Mouse (Mus musculus): ENCODE data around the gene Tbc1d4.

The Tbc1d4 gene

GRCm38 (mm10) chr14:101530455-101530854 is 78.5 kb downstream of the Tbc1d4 start:
- no peak for DNase-seq (ENCODE audit: low spot score in 2 of 2)

- DNase-seq (ENCODE audit: low spot score in 2 of 2) = no peak
Observed at GRCm38 (mm10) chr14:101529194-101529593, 79.8 kb downstream of the Tbc1d4 start.

GRCm38 (mm10) chr14:101527420-101527996 is 81.5 kb downstream of the Tbc1d4 start:
- no peak for DNase-seq (ENCODE audit: low spot score in 2 of 2)

- DNase-seq (ENCODE audit: low spot score in 2 of 2) = no peak
Observed at GRCm38 (mm10) chr14:101526478-101526877, 82.5 kb downstream of the Tbc1d4 start.

GRCm38 (mm10) chr14:101519964-101520363 is 89.0 kb downstream of the Tbc1d4 start:
- DNase-seq (ENCODE audit: low spot score in 2 of 2) = no peak

GRCm38 (mm10) chr14:101518259-101518658 is 90.7 kb downstream of the Tbc1d4 start:
- no peak for DNase-seq (ENCODE audit: low spot score in 2 of 2)

- DNase-seq (ENCODE audit: low spot score in 2 of 2) = no peak
Observed at GRCm38 (mm10) chr14:101517801-101518200, 91.2 kb downstream of the Tbc1d4 start.

GRCm38 (mm10) chr14:101517341-101517740 is 91.7 kb downstream of the Tbc1d4 start:
- no peak for DNase-seq (ENCODE audit: low spot score in 2 of 2)

GRCm38 (mm10) chr14:101516864-101517263 is 92.1 kb downstream of the Tbc1d4 start:
- no peak for DNase-seq (ENCODE audit: low spot score in 2 of 2)

GRCm38 (mm10) chr14:101516031-101516430 is 93.0 kb downstream of the Tbc1d4 start:
- DNase-seq (ENCODE audit: low spot score in 2 of 2) = no peak

- no peak for DNase-seq (ENCODE audit: low spot score in 2 of 2)
Observed at GRCm38 (mm10) chr14:101515271-101515670, 93.7 kb downstream of the Tbc1d4 start.

GRCm38 (mm10) chr14:101514557-101514971 is 94.4 kb downstream of the Tbc1d4 start:
- no peak for DNase-seq (ENCODE audit: low spot score in 2 of 2)

- DNase-seq (ENCODE audit: low spot score in 2 of 2) = no peak
Observed at GRCm38 (mm10) chr14:101513163-101513562, 95.8 kb downstream of the Tbc1d4 start.

- DNase-seq (ENCODE audit: low spot score in 2 of 2) = no peak
Observed at GRCm38 (mm10) chr14:101511410-101511809, 97.6 kb downstream of the Tbc1d4 start.

- no peak for DNase-seq (ENCODE audit: low spot score in 2 of 2)
Observed at GRCm38 (mm10) chr14:101510540-101511313, 98.3 kb downstream of the Tbc1d4 start.

GRCm38 (mm10) chr14:101509759-101510158 is 99.2 kb downstream of the Tbc1d4 start:
- no peak for DNase-seq (ENCODE audit: low spot score in 2 of 2)

- DNase-seq (ENCODE audit: low spot score in 2 of 2) = no peak
Observed at GRCm38 (mm10) chr14:101507956-101508355, 101.0 kb downstream of the Tbc1d4 start.

- DNase-seq (ENCODE audit: low spot score in 2 of 2) = no peak
Observed at GRCm38 (mm10) chr14:101507146-101507545, 101.8 kb downstream of the Tbc1d4 start.

GRCm38 (mm10) chr14:101505805-101506204 is 103.2 kb downstream of the Tbc1d4 start:
- DNase-seq (ENCODE audit: low spot score in 2 of 2) = no peak

- DNase-seq (ENCODE audit: low spot score in 2 of 2) = no peak
Observed at GRCm38 (mm10) chr14:101504473-101505200, 104.4 kb downstream of the Tbc1d4 start.

GRCm38 (mm10) chr14:101503168-101503961 is 105.6 kb downstream of the Tbc1d4 start:
- no peak for DNase-seq (ENCODE audit: low spot score in 2 of 2)

- DNase-seq (ENCODE audit: low spot score in 2 of 2) = no peak
Observed at GRCm38 (mm10) chr14:101501868-101502267, 107.1 kb downstream of the Tbc1d4 start.
